Mouse (Mus musculus): ENCODE data around the gene Slc6a20b. TPM values are rescaled to one million over a fixed set of nuclear protein-coding genes. Genes with fewer than 3 reads are reported as not detected.

Slc6a20b gene
- polyA plus RNA-seq, 1 experiment from 2014 or later = 0.17 TPM

DNA sequence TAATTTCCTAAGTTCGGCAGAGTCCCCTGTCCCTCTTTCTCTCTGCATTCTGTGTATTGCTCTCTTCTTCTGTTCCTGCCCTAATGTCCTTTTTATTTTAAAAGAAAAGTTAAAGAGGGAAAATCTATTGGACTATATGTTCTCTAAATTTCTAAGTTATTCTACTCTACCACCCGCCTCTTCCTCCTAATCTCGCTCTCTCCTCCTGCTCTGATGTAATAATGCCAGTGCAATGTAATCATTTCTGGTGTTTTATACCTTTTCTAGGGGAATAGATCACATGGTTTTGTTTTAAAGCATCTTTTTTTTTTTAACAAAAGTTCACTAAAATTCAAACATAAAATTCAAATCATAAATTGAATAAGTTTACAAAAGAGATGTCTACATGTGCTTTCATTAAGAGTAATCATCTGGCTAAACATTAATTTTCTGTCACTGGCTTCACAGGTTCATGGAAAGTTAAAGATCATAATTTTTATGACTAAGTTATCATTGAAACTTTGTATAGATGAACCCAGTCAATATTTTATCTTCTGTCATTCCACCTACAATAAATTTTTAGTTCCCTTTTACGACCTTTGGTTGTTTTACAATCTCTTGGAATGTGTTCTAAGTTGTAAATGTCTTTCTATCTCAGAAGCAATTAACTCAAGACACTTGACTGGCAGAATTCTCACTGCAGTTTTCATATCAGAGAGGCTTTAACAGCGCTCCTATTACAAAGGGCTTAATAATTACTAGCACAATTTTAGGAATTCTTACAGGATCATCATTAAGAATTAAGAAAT is 11.9 kb downstream of the Slc6a20b start:
- no peaks in the 10 kb centered on the region for H3K36me3 ChIP-seq (ENCODE audit: control insufficient read depth, insufficient read depth, low read length)
- no peaks in the 10 kb centered on the region for H3K27me3 ChIP-seq (replicated peaks; ENCODE audit: control insufficient read depth, insufficient read depth, low read length)
- no peaks in the 10 kb centered on the region for H3K4me1 ChIP-seq (ENCODE audit: control insufficient read depth, insufficient read depth, low read length)
- no peak for DNase-seq (ENCODE audit: low spot score)
- no peak overlapping the region for H3K4me2 ChIP-seq (ENCODE audit: low read depth, low read length)
- H3K9me3 ChIP-seq (ENCODE audit: control insufficient read depth, low read length) = no peaks in the 10 kb centered on the region
- 81% methylated on average over 5 of the region's 5 CpGs for WGBS
- ATAC-seq (ENCODE audit: low read depth) = no peak
- no peak overlapping the region for H3K27ac ChIP-seq (replicated peaks; ENCODE audit: low read depth, low read length)
- no peak overlapping the region for H3K4me3 ChIP-seq (ENCODE audit: low read depth, low read length)
- no peak overlapping the region for H3K9ac ChIP-seq (ENCODE audit: low read depth, low read length)

DNA sequence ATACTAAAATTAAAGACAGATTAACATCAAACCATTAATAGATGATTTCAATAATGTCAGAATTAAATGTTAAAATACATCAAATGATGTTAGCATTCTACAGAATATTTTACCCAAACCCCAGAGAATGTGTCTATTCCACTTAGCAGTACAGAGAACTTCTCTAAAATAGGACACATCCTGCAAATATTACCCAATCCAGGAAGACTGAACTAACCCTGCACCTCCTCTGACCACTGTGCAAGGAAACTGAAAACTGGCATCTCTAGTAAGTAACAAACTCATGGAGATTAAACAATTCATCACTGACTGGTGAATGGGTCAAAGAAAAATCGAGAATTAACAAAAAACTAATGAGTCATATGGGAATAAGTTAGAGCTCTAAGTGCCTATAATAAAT is 30.8 kb downstream of the Slc6a20b start:
- Histone ChIP-seq H3K4me3 (ENCODE audit: low read depth, low read length) (no peak overlapping the region), H3K4me2 (ENCODE audit: low read depth, low read length) (no peak overlapping the region), H3K36me3 (ENCODE audit: control insufficient read depth, insufficient read depth, low read length) (no peaks in the 10 kb centered on the region), H3K9ac (ENCODE audit: low read depth, low read length) (no peak overlapping the region), H3K27me3 (replicated peaks; ENCODE audit: control insufficient read depth, insufficient read depth, low read length) (no peaks in the 10 kb centered on the region), H3K9me3 (ENCODE audit: control insufficient read depth, low read length) (no peaks in the 10 kb centered on the region), H3K4me1 (ENCODE audit: control insufficient read depth, insufficient read depth, low read length) (no peaks in the 10 kb centered on the region), H3K27ac (replicated peaks; ENCODE audit: low read depth, low read length) (no peak overlapping the region)
- WGBS = 82% methylated on average over 1 of the region's 1 CpGs
- DNase-seq (ENCODE audit: low spot score) (no peak), ATAC-seq (ENCODE audit: low read depth) (no peak)

DNA sequence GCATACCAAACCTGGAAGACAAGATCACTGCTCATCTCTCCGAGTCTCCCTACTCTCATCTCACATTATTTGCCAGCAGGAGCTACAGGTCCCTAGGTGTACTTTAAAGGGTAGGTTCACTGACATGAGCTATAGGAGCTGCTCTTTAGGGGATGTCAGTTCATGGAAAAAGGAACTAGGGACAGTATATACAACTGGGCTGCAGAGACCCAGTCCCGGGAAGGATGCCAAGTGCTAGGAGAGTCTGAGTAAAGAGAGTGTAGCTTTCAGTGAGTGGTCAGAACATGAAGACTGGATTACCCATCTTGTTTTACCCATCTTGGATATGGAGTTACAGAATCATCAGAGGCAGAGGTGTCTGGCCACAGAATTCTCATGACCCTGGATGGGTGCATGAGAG is 35.0 kb downstream of the Slc6a20b start:
- Histone ChIP-seq H3K4me3 (ENCODE audit: low read depth, low read length) (no peak overlapping the region), H3K27me3 (replicated peaks; ENCODE audit: control insufficient read depth, insufficient read depth, low read length) (no peaks in the 10 kb centered on the region), H3K27ac (replicated peaks; ENCODE audit: low read depth, low read length) (no peak overlapping the region), H3K36me3 (ENCODE audit: control insufficient read depth, insufficient read depth, low read length) (peaks cover 19% of the 10 kb centered on the region), H3K9ac (ENCODE audit: low read depth, low read length) (no peak overlapping the region), H3K4me1 (ENCODE audit: control insufficient read depth, insufficient read depth, low read length) (no peaks in the 10 kb centered on the region), H3K9me3 (ENCODE audit: control insufficient read depth, low read length) (no peaks in the 10 kb centered on the region), H3K4me2 (ENCODE audit: low read depth, low read length) (no peak overlapping the region)
- WGBS = 96% methylated on average over 2 of the region's 2 CpGs
- DNase-seq (ENCODE audit: low spot score) = no peak
- no peak for ATAC-seq (ENCODE audit: low read depth)

DNA sequence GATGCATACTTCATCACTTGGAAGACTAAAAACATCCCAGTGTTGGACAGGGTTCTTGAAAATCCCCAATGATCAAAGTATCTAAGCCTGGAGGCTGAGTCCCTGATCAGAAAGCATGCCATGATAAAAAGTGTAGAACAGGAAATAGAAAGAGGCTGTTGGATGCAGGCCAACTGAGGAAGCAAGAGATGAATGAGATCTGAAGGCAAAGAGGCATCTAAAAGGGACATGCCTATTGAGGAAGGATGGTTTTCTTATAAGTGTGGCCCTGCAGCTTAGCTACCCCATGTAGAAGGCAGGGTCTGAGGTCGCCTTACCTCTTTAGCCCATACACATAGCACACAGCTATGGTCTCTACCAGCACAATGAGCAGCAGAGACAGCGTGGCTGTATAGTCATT is 35.5 kb downstream of the Slc6a20b start:
- H3K27me3 ChIP-seq (replicated peaks; ENCODE audit: control insufficient read depth, insufficient read depth, low read length) = no peaks in the 10 kb centered on the region
- DNase-seq (ENCODE audit: low spot score) (no peak), ATAC-seq (ENCODE audit: low read depth) (no peak)
- peaks cover 19% of the 10 kb centered on the region for H3K36me3 ChIP-seq (ENCODE audit: control insufficient read depth, insufficient read depth, low read length)
- H3K4me3 ChIP-seq (ENCODE audit: low read depth, low read length) = no peak overlapping the region
- no peaks in the 10 kb centered on the region for H3K9me3 ChIP-seq (ENCODE audit: control insufficient read depth, low read length)
- WGBS = 98% methylated on average over 2 of the region's 2 CpGs
- H3K9ac ChIP-seq (ENCODE audit: low read depth, low read length) = no peak overlapping the region
- no peak overlapping the region for H3K27ac ChIP-seq (replicated peaks; ENCODE audit: low read depth, low read length)
- H3K4me2 ChIP-seq (ENCODE audit: low read depth, low read length) = no peak overlapping the region
- no peaks in the 10 kb centered on the region for H3K4me1 ChIP-seq (ENCODE audit: control insufficient read depth, insufficient read depth, low read length)

DNA sequence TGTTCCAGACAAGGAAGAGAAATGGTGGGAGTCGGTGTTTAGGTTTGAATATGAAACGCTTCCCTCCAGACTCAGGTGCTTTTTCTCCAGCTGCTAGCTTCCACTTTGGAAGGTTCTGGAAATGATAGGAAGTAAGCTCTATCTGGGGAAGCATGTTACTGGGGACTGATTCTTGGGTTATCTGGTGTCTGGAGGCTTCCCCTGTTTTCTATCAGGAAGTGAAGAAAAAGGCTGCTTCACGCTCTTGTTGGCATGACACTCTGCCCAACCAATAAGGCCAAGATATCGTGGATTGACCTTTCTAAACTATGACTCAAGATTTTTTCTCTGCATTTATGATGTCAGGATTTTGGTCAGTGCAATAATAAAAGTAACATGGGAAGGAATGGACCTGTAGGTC is 37.2 kb downstream of the Slc6a20b start:
- H3K36me3 ChIP-seq (ENCODE audit: control insufficient read depth, insufficient read depth, low read length) = peaks cover 28% of the 10 kb centered on the region
- H3K9ac ChIP-seq (ENCODE audit: low read depth, low read length) = no peak overlapping the region
- no peak overlapping the region for H3K4me3 ChIP-seq (ENCODE audit: low read depth, low read length)
- H3K4me2 ChIP-seq (ENCODE audit: low read depth, low read length) = no peak overlapping the region
- no peaks in the 10 kb centered on the region for H3K27me3 ChIP-seq (replicated peaks; ENCODE audit: control insufficient read depth, insufficient read depth, low read length)
- ATAC-seq (ENCODE audit: low read depth) (no peak), DNase-seq (ENCODE audit: low spot score) (no peak)
- WGBS = 91% methylated on average over 4 of the region's 4 CpGs
- H3K4me1 ChIP-seq (ENCODE audit: control insufficient read depth, insufficient read depth, low read length) = no peaks in the 10 kb centered on the region
- no peaks in the 10 kb centered on the region for H3K9me3 ChIP-seq (ENCODE audit: control insufficient read depth, low read length)
- H3K27ac ChIP-seq (replicated peaks; ENCODE audit: low read depth, low read length) = no peak overlapping the region

DNA sequence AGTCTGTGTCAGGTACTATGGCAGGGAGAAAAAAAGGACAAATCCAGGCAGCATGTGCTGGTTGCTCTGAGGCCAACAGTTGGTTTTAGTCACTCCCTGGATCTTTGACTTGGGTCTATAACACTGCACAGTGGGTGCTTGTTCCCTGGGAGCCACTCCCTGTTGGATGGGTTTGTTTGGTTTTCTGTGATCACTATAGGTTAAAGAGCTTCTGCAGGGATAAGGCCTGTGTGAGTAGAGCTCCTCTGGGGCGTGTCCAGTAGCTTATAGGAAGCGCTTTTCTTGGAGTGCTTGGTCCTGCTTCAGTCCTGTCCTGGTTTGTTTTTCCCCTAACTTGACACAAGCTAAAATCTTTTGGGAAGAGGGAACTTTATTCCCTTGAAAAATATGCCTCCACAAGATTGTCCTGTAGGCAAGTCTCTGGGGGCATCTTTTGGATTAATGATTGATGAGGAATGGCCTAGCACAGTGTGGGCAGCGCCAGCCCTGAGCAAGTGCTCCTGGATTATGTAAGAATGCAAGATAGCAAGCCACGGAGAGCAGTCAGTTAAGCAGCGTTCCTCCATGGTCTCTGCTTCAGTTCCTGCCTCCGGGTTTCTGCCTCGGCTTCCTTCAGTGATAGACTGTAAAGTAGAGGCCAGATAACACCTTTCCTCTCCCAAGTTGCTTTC is 43.0 kb downstream of the Slc6a20b start:
- 84% methylated on average over 7 of the region's 7 CpGs for WGBS
- H3K9ac ChIP-seq (ENCODE audit: low read depth, low read length) = no peak overlapping the region
- no peaks in the 10 kb centered on the region for H3K9me3 ChIP-seq (ENCODE audit: control insufficient read depth, low read length)
- H3K27me3 ChIP-seq (replicated peaks; ENCODE audit: control insufficient read depth, insufficient read depth, low read length) = no peaks in the 10 kb centered on the region
- H3K27ac ChIP-seq (replicated peaks; ENCODE audit: low read depth, low read length) = no peak overlapping the region
- peaks cover 62% of the 10 kb centered on the region for H3K36me3 ChIP-seq (ENCODE audit: control insufficient read depth, insufficient read depth, low read length)
- no peak overlapping the region for H3K4me3 ChIP-seq (ENCODE audit: low read depth, low read length)
- H3K4me1 ChIP-seq (ENCODE audit: control insufficient read depth, insufficient read depth, low read length) = no peaks in the 10 kb centered on the region
- no peak for ATAC-seq (ENCODE audit: low read depth)
- DNase-seq (ENCODE audit: low spot score) = no peak
- H3K4me2 ChIP-seq (ENCODE audit: low read depth, low read length) = no peak overlapping the region

DNA sequence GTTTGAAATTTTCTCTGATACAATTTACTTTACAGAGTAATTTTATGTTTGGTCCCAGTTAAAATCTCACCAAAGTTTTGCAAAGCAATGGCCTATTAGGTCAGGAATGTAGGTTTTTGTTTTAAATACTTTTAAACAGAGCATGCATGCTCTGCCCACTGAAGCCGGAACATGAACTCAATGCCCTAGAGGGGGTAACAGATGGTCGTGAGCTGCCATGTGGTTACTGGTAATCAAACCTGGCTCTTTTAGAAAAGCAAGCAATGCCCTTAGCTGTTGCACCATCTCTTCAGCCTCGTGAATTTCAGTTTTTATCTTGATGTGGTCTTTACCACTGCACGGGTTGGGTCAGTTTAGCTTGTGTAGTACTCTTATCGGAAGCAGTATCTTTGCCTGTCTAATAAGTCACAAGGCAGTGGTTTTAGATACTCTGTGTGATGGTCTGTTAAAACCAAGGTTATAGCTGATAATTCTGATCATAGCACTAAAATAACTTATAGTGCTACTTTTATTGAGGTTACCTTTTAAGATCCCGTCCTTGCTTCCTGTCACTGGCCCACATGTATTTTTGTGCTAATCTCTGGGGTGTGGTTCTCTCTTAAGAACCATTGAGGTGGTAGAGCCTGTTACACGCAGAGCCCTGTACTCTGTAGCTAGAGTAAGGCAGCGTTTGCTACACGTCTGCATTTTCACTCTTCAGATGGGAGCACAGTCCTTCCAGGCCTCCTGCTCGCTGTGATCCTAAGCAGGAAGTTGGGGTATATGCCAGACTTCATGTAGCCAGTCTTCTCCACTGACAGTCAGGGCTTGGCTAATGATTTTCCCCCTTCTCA is 54.8 kb downstream of the Slc6a20b start:
- Histone ChIP-seq H3K27me3 (replicated peaks; ENCODE audit: control insufficient read depth, insufficient read depth, low read length) (no peaks in the 10 kb centered on the region), H3K27ac (replicated peaks; ENCODE audit: low read depth, low read length) (no peak overlapping the region), H3K4me3 (ENCODE audit: low read depth, low read length) (no peak overlapping the region), H3K4me1 (ENCODE audit: control insufficient read depth, insufficient read depth, low read length) (no peaks in the 10 kb centered on the region), H3K4me2 (ENCODE audit: low read depth, low read length) (no peak overlapping the region), H3K9ac (ENCODE audit: low read depth, low read length) (no peak overlapping the region), H3K36me3 (ENCODE audit: control insufficient read depth, insufficient read depth, low read length) (peaks cover 55% of the 10 kb centered on the region), H3K9me3 (ENCODE audit: control insufficient read depth, low read length) (no peaks in the 10 kb centered on the region)
- DNase-seq (ENCODE audit: low spot score) = no peak
- no peak for ATAC-seq (ENCODE audit: low read depth)
- WGBS = 77% methylated on average over 10 of the region's 10 CpGs

DNA sequence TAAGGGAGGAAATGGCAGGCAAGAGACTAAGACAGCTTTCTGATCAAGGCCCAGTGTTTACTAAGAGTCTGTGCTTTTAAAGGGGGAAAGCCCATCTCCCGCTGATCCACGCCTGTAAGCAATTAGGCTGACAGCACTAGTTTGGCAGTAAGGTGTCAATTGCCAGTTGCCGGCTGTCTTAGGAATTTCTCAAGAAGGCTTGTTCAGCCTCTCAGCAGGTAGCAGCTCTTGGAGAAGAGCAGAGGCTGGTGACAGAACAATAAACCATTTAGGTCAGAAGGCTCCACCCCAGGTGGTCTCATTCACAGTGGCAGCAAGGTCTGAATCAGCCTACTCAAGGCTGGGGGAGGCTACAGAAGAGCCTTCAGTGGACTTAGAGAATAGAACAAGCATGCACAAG is 77.8 kb downstream of the Slc6a20b start:
- ATAC-seq (ENCODE audit: low read depth) (no peak), DNase-seq (ENCODE audit: low spot score) (peak; percentile 7)
- H3K9ac ChIP-seq (ENCODE audit: low read depth, low read length) = no peak overlapping the region
- peaks cover 84% of the 10 kb centered on the region for H3K36me3 ChIP-seq (ENCODE audit: control insufficient read depth, insufficient read depth, low read length)
- no peak overlapping the region for H3K4me2 ChIP-seq (ENCODE audit: low read depth, low read length)
- H3K27ac ChIP-seq (replicated peaks; ENCODE audit: low read depth, low read length) = no peak overlapping the region
- 21% methylated on average over 3 of the region's 3 CpGs for WGBS
- no peaks in the 10 kb centered on the region for H3K9me3 ChIP-seq (ENCODE audit: control insufficient read depth, low read length)
- H3K27me3 ChIP-seq (replicated peaks; ENCODE audit: control insufficient read depth, insufficient read depth, low read length) = no peaks in the 10 kb centered on the region
- no peaks in the 10 kb centered on the region for H3K4me1 ChIP-seq (ENCODE audit: control insufficient read depth, insufficient read depth, low read length)
- no peak overlapping the region for H3K4me3 ChIP-seq (ENCODE audit: low read depth, low read length)

Measured in embryonic facial prominence, embryonic 14.5 days (tissue).